Mouse (Mus musculus): ENCODE data around the gene Agpat3.

- TF ChIP-seq CTCF (IDR thresholded peaks at IDR 0.05; ENCODE audit: extremely low read depth, insufficient read length, insufficient replicate concordance, low read depth, low read length): no peak
- TF ChIP-seq POLR2A (IDR thresholded peaks at IDR 0.05; ENCODE audit: low read depth, low read length): no peak
Observed at GRCm38 (mm10) chr10:78272932-78273331, 79.4 kb downstream of the Agpat3 start.

Data from small intestine, adult 2 months (tissue).